Mouse (Mus musculus) left cerebral cortex, postnatal 14 days (tissue): ENCODE measurements at regions not wholly inside any gene's neighbourhood (a gene's known extent, or its start where the extent isn't known, plus 50 kb on each side); places are given as distances from the start of the nearest gene placed in this dataset.
"Not testable (repeated sequence)": the region's sequence is repeated elsewhere in the genome, so short reads cannot be mapped to it uniquely, and the experiment has no call there.

ENCODE experiments used
- DNase-seq, 2 experiments: peaks; one replicate each; pipeline ENCODE4 v3.0.0; 2021 to 2022; ENCODE audit warnings: low spot score in 2 of 2, mixed read lengths in 1 of 2
- intact Hi-C: fragments of 180-260 bp; cut with DNase I; formaldehyde crosslinking; loops from one replicate; pipeline ENCODE4 v1.15.1; 2025

GRCm38 (mm10) chr10:15886150-15886549 is 1168.1 kb upstream of the Gje1 start:
- intact Hi-C loops: no loop called here

GRCm38 (mm10) chr10:15868063-15868462 is 1150.0 kb upstream of the Gje1 start:
- intact Hi-C loops: no loop called here
- peak; percentile 16 to 42 for DNase-seq

More at GRCm38 (mm10) chr10:15886150-15886549, 1168.1 kb upstream of the Gje1 start:
- DNase-seq: no peak

- intact Hi-C loops: no loop called here
- DNase-seq: no peak
These were observed 1148.9 kb upstream of the Gje1 start for GRCm38 (mm10) chr10:15866931-15867330.

GRCm38 (mm10) chr10:15841381-15841780 is 1123.4 kb upstream of the Gje1 start:
- intact Hi-C loops: no loop called here
- peak in 1 of 2 experiments; percentile 1 for DNase-seq

- intact Hi-C loops: no loop called here
These were observed 1114.3 kb upstream of the Gje1 start for GRCm38 (mm10) chr10:15832338-15832737.

GRCm38 (mm10) chr10:15825457-15825856 is 1107.4 kb upstream of the Gje1 start:
- intact Hi-C loops: no loop called here
- DNase-seq: no peak

More at GRCm38 (mm10) chr10:15832338-15832737, 1114.3 kb upstream of the Gje1 start:
- no peak for DNase-seq

GRCm38 (mm10) chr10:15807271-15807670 is 1089.3 kb upstream of the Gje1 start:
- peak; percentile 15 to 34 for DNase-seq
- intact Hi-C loops: no loop called here

GRCm38 (mm10) chr10:15805791-15806190 is 1087.8 kb upstream of the Gje1 start:
- intact Hi-C loops: no loop called here
- DNase-seq: peak in 1 of 2 experiments; percentile 4

- intact Hi-C loops, DNase-seq: not testable (repeated sequence)
These were observed 1075.2 kb upstream of the Gje1 start for GRCm38 (mm10) chr10:15793185-15793584.

- DNase-seq: no peak
- intact Hi-C loops: no loop called here
These were observed 1073.7 kb upstream of the Gje1 start for GRCm38 (mm10) chr10:15791473-15792269.

GRCm38 (mm10) chr10:15759983-15760723 is 1042.1 kb upstream of the Gje1 start:
- DNase-seq: peak in 1 of 2 experiments; percentile 13
- intact Hi-C loops: no loop called here

- intact Hi-C loops: no loop called here
- no peak for DNase-seq
These were observed 1041.6 kb upstream of the Gje1 start for GRCm38 (mm10) chr10:15759576-15759975.

GRCm38 (mm10) chr10:15757503-15757902 is 1039.5 kb upstream of the Gje1 start:
- intact Hi-C loops: no loop called here
- no peak for DNase-seq

- DNase-seq: no peak
- intact Hi-C loops: no loop called here
These were observed 1028.9 kb upstream of the Gje1 start for GRCm38 (mm10) chr10:15746866-15747265.

GRCm38 (mm10) chr10:15738630-15739029 is 1020.6 kb upstream of the Gje1 start:
- intact Hi-C loops: no loop called here
- no peak for DNase-seq

GRCm38 (mm10) chr10:15731318-15731717 is 1013.3 kb upstream of the Gje1 start:
- intact Hi-C loops: no loop called here
- no peak for DNase-seq

- no peak for DNase-seq
- intact Hi-C loops: no loop called here
These were observed 979.9 kb upstream of the Gje1 start for GRCm38 (mm10) chr10:15697946-15698345.

GRCm38 (mm10) chr10:15697050-15697449 is 979.0 kb upstream of the Gje1 start:
- intact Hi-C loops: no loop called here

GRCm38 (mm10) chr10:15671638-15672037 is 953.6 kb upstream of the Gje1 start:
- intact Hi-C loops, DNase-seq: not testable (repeated sequence)

More at GRCm38 (mm10) chr10:15697050-15697449, 979.0 kb upstream of the Gje1 start:
- no peak for DNase-seq
